Mouse (Mus musculus) cerebellum, adult 9-11 months (tissue): ENCODE data around the gene Mrpl20.

Experiments
- DNase-seq: peaks from one replicate; pipeline ENCODE4 v3.0.0; 2022

The Mrpl20 gene

GRCm38 (mm10) chr4:155856881-155857280 lies 54.2 kb downstream of the Mrpl20 start:
- peak; percentile 3 for DNase-seq

GRCm38 (mm10) chr4:155859318-155859717 lies 56.6 kb downstream of the Mrpl20 start:
- peak; percentile 13 for DNase-seq
